Mouse (Mus musculus) heart, embryonic 11.5 days (tissue): ENCODE measurements around the gene Emc10. TPM values are rescaled to one million over a fixed set of nuclear protein-coding genes. Genes with fewer than 3 reads are reported as not detected.

Experiments
- ATAC-seq: fragments of 200-750 bp; cut with Nextera tagmentation; replicated peaks from 2 replicates; pipeline ENCODE4 v1.8.0; 2017; ENCODE audit warnings: moderate library complexity; ENCODE audit not compliant: insufficient number of reproducible peaks, low FRiP score, low TSS enrichment
- H3K27ac ChIP-seq: fragments of 300-500 bp; sonication (generic); 2 replicates; pipeline ENCODE4 v1.5.1; 2014; ENCODE audit warnings: mild to moderate bottlenecking, low read depth, low read length
- H3K27me3 ChIP-seq: fragments of 300-500 bp; sonication (generic); 2 replicates; pipeline ENCODE4 v1.6.1; 2014; ENCODE audit warnings: mild to moderate bottlenecking, low read length, mixed read lengths; ENCODE audit not compliant: control insufficient read depth, insufficient read depth
- H3K36me3 ChIP-seq: fragments of 300-500 bp; sonication (generic); 2 replicates; pipeline ENCODE4 v1.6.1; 2014; ENCODE audit warnings: mild to moderate bottlenecking, low read length, moderate library complexity, mixed read lengths; ENCODE audit not compliant: control insufficient read depth, insufficient read depth
- H3K4me1 ChIP-seq: fragments of 300-500 bp; sonication (generic); 2 replicates; pipeline ENCODE4 v1.6.1; 2014; ENCODE audit warnings: low read length; ENCODE audit not compliant: control insufficient read depth, insufficient read depth
- H3K4me2 ChIP-seq: fragments of 300-500 bp; sonication (generic); 2 replicates; pipeline ENCODE4 v1.6.1; 2014; ENCODE audit warnings: mild to moderate bottlenecking, moderate library complexity
- H3K4me3 ChIP-seq: fragments of 300-500 bp; sonication (generic); 2 replicates; pipeline ENCODE4 v1.5.1; 2014; ENCODE audit warnings: low read depth, low read length
- H3K9ac ChIP-seq: fragments of 300-500 bp; sonication (generic); 2 replicates; pipeline ENCODE4 v1.6.1; 2014; ENCODE audit warnings: mild to moderate bottlenecking, low read depth, low read length, moderate library complexity
- H3K9me3 ChIP-seq: fragments of 300-500 bp; sonication (generic); replicated peaks from 2 replicates; pipeline ENCODE4 v1.6.1; 2016; ENCODE audit warnings: low read length; ENCODE audit not compliant: control insufficient read depth
- WGBS: fragments of 180-500 bp; shearing (Covaris S2); extraction: QIAGEN DNeasy Blood & Tissue Kit; methylation state at CpG from one replicate; pipeline ENCODE4 v1.1.7; 2014; ENCODE audit not compliant: insufficient replicate concordance; 5-methylcytosine and 5-hydroxymethylcytosine counted together
- polyA plus RNA-seq: library from polyadenylated mRNA; unstranded; fragments of >200 nt; fragmentation: Nextera tagmentation; extraction: Ambion mirVana; gene quantifications from 2 replicates; pipeline ENCODE4 v1.2.1, GENCODE M21; 2014

Gene Emc10
- polyA plus RNA-seq, 1 experiment from 2014 or later = 75.1 TPM

DNA sequence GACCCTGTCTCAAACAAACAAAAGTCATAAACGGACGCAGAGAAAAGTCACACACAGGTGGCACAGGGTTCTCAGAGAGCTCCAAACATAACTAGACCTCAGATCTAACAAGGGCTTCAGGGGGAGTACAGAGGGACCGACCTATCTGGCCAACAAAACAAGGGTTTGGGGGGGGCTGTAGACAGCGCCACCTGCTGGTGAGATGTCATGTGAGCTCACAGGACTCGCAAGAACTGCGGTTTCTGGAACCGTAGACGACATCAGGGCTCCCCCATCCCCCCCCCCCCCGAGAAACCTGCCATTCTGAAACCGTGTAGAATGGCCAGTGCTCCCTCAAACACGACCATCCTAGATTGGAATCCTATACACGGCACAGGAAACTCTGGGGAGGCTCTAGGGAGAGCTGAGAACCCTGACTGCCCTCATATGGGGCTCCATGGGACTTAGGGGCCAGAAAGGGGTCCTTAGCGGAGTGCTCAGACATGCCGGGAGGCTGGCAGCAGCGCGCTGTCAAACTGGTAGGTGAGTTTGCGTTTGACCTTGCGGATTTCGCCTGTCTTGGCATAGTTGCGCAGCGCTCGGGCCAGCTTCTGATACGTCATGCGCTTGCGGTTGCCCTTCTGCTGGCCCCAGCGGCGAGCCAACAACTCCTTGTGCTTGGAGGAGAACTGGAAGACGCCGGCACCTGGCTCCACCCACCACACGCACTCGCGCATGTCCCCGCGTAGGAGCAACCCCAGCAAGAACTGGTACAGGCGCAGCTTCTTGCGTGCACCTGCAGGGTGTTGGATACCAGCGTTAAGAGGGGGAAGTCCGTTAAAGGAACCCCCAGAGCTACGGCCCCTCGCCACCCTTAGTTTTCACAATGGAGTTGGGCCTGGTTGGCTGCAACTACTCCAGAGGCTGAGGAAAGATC, 31.4 kb upstream of the Emc10 start:
- no peak for ATAC-seq
- peaks cover 5% of the 10 kb centered on the region for H3K4me1 ChIP-seq
- H3K36me3 ChIP-seq = peaks cover under 1% of the 10 kb centered on the region; the same call in 1 of the 2 replicates
- no peak overlapping the region for H3K27ac ChIP-seq
- no peaks in the 10 kb centered on the region for H3K9me3 ChIP-seq
- peak overlapping the region; percentile 47 for H3K4me3 ChIP-seq
- peak overlapping the region; percentile 62 for H3K9ac ChIP-seq
- H3K4me2 ChIP-seq = peak overlapping the region; percentile 90
- WGBS = 8% methylated on average over 40 of the region's 40 CpGs
- H3K27me3 ChIP-seq = peaks cover 53% of the 10 kb centered on the region

DNA sequence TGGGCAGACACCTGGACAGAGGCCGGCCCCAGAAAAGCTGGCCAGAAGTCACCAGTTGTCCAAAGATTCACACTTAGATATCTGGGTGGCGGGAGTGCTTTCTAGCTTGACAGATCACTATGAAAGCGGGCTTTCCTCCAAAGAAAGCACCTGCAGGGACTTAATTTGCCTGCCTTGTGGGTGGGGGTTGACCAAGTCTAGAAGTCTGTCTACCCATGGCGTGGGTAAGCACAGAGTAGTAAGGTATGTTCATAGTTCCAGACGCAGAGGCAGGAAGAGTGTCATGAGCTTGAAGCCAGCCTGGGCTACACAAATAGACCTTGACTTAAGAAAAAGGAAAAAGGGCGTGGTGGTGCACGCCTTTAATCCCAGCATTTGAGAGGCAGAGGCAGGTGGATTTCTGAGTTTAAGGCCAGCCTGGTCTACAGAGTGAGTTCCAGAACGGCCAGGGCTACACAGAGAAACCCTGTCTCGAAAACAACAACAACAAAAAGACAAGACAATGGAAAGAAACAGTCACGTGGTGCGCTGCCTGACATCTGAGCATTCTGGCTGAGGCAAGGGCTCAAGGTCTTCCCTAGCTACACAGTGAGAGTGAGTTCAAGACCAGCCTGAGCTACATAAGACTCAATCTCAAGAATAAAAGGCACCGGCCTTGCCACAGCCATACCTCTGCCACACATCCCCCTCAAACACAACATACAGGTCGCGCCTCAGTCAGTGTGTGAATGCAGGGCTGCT, 30.3 kb upstream of the Emc10 start:
- H3K9ac ChIP-seq = no peak overlapping the region
- no peak overlapping the region for H3K4me2 ChIP-seq
- WGBS = 83% methylated on average over 14 of the region's 14 CpGs
- peaks cover 5% of the 10 kb centered on the region for H3K4me1 ChIP-seq
- H3K4me3 ChIP-seq = no peak overlapping the region
- H3K36me3 ChIP-seq = no peaks in the 10 kb centered on the region
- no peak for ATAC-seq
- H3K27me3 ChIP-seq = peaks cover 65% of the 10 kb centered on the region
- no peak overlapping the region for H3K27ac ChIP-seq
- H3K9me3 ChIP-seq = no peaks in the 10 kb centered on the region

DNA sequence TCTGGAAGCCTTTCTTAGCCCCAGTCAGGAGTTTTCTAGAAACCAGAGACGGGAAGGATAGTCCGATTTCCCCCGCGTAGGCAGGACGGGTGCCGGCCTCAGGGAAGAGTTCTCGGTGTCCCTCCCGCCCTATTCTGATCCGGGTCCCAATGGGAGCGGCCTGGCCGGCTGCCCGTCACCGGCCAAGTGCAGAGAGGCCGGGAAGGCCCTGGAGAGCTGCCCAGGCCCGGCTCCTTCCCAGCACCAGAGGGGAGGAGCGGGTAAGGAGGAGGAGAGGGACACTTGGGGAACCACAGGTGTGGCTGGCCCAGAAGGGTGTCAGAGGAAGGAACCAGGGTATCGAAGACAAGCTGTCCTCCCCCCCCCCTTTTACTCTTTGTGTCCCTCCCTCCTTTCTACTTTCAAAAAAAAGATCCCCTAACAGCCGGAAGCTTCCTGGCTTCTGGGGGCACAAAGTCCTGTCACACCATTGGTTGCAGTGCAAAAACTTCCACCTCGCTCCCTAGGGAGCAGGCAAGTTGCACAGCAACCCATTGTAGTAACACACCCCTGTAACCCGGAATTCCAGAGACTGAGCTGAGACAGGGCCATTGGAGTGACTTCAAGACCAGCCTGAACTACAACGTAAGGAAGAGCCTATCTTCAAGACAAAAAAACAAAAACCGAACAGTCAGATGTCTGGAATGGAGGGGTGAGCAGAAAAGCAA, 28.9 kb upstream of the Emc10 start:
- Histone ChIP-seq H3K9me3 (no peaks in the 10 kb centered on the region), H3K9ac (no peak overlapping the region), H3K4me2 (peak overlapping the region; percentile 39), H3K4me3 (0 out of 2 replicates have a peak overlapping the region, but pooled peaks have one; percentile 1), H3K36me3 (no peaks in the 10 kb centered on the region), H3K4me1 (peaks cover 5% of the 10 kb centered on the region), H3K27me3 (peaks cover 75% of the 10 kb centered on the region), H3K27ac (no peak overlapping the region)
- 18% methylated on average over 19 of the region's 22 CpGs for WGBS
- no peak for ATAC-seq

DNA sequence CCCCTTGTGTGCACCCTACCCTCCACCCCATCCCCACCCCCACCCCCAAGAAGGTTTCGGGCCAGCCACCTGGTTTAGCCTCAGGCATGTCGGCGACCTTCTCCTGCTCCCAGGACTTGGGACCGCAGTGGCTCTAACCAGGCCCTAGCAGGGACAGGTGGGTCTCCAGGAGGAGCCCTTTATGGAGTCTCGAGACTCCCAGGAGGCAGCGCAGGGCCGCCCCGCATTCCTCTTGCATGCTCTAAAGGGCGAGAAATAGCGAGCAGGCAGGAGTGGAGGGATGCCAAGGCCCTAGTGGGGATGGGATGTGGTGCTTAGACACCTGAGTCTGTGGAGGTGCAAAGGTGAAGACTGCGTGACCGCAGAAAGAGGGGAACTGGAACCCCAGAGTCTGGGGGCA, 28.2 kb upstream of the Emc10 start, which contains the start of gene Mybpc2:
Gene Mybpc2 (minus strand): TSS at position 155 of the 400 bp plus-strand sequence.
- Histone ChIP-seq H3K27me3 (peaks cover 75% of the 10 kb centered on the region), H3K36me3 (no peaks in the 10 kb centered on the region), H3K27ac (no peak within 1 kb of the TSS), H3K9me3 (no peaks in the 10 kb centered on the region), H3K4me3 (0 out of 2 replicates have a peak within 1 kb of the TSS, but pooled peaks have one; percentile 1), H3K4me1 (peaks cover 5% of the 10 kb centered on the region), H3K9ac (no peak within 1 kb of the TSS), H3K4me2 (peak within 1 kb of the TSS; percentile 39)
- 19% methylated on average over 12 of the region's 12 CpGs for WGBS
- no peak for ATAC-seq

DNA sequence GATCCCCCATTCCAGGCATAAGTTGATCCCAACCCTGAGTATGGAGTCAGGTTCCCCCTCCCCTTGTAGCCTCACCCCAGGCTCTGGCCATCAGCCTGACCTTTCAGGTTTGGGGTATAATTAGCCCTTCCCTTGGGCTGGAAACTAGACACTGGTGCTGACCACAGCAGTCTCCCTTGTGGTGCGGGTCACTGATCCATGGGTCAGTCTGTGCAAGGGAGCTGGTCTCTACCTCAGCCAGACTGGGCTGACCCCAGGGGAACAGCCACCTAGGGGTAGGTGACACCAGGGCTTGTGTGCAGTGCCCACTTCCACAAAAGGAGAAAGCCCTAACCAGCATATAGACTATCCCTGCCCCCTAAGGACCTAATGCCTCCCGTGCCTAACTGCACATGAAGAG, 26.7 kb upstream of the Emc10 start:
- no peaks in the 10 kb centered on the region for H3K36me3 ChIP-seq
- no peak overlapping the region for H3K9ac ChIP-seq
- no peak overlapping the region for H3K4me3 ChIP-seq
- ATAC-seq = no peak
- WGBS = 54% methylated on average over 2 of the region's 2 CpGs
- H3K9me3 ChIP-seq = no peaks in the 10 kb centered on the region
- no peak overlapping the region for H3K4me2 ChIP-seq
- peaks cover 66% of the 10 kb centered on the region for H3K27me3 ChIP-seq
- H3K4me1 ChIP-seq = peaks cover 5% of the 10 kb centered on the region
- no peak overlapping the region for H3K27ac ChIP-seq

DNA sequence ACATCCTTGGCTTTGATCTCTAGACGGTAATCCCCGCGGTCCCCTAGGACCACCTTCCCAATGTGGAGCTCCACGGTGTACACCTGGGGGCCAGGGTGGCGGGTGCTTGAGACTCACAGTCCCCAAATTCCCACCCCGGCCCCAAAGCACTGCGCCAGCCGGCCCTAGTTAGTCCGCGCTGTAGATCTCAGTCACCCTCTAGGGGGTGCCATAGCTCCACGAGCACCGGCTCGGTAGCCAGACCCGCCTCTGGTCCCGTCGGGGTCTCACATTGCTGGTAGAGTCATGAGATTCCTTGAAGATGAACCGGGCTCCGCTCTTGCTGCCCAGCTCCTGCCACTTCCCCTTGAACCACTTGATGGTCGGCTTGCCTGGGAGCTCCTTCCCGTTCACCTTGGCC, 25.4 kb upstream of the Emc10 start:
- ATAC-seq = no peak
- Histone ChIP-seq H3K4me3 (no peak overlapping the region), H3K27ac (no peak overlapping the region), H3K9ac (no peak overlapping the region), H3K27me3 (peaks cover 64% of the 10 kb centered on the region), H3K4me2 (peak overlapping the region; percentile 31; the same call in 1 of the 2 replicates), H3K4me1 (no peaks in the 10 kb centered on the region; the same call in 1 of the 2 replicates), H3K9me3 (no peaks in the 10 kb centered on the region), H3K36me3 (no peaks in the 10 kb centered on the region)
- 1% methylated on average over 20 of the region's 20 CpGs for WGBS

DNA sequence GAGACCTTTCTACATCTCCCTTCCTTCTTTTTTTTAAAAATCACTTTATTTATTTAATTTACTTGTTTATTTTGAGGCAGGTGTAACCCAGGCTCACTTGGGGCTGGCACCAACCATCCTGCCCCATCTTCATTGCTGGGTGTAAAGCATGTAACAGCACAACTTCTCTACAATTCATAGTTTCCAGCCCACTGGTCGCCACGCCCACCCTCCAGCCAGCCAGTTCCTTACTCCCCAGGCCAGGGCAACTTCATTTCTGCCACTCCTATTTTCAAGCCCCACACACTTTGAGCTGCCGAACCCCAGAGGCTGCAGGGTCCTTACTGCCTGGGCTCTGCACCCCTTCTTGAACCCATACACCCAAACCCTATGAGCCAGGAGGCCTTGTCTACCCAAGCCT, 24.7 kb upstream of the Emc10 start:
- H3K4me2 ChIP-seq = no peak overlapping the region
- H3K4me1 ChIP-seq = no peaks in the 10 kb centered on the region; the same call in 1 of the 2 replicates
- H3K36me3 ChIP-seq = no peaks in the 10 kb centered on the region
- no peak overlapping the region for H3K9ac ChIP-seq
- no peak for ATAC-seq
- H3K27me3 ChIP-seq = peaks cover 57% of the 10 kb centered on the region
- H3K4me3 ChIP-seq = no peak overlapping the region
- no peaks in the 10 kb centered on the region for H3K9me3 ChIP-seq
- 77% methylated on average over 3 of the region's 3 CpGs for WGBS
- H3K27ac ChIP-seq = no peak overlapping the region

DNA sequence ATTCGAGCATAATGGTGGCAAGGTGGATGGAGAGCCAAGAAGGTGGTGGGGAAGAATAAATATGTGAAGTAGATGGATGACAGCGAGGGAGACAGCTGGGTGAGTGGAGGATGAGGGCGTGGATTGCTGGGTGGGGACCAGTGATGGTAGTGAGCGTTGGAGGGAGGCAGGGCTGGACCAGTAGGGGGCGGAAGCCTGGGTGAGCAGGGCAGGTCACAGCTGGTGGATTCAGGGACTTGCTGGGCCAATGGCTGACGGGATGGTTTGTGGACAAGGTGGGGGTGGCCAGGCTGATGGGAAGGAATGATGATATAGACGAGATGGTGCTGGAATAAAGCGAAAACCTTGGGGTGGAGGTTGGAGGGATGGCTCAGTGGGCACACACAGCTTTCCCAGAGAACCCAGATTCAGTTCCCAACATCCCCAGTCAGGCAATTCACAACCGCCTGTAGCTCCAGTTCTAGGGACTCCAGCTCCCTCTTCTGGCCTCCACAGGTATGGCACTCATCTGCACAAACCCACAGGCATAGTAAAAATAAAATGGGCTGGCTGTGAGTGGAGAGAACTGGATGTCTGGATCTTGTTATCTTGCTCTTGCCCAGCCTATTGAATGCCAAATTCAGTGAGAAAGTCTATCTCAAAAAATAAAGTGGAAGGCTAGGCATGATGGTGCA, 23.0 kb upstream of the Emc10 start:
- H3K4me1 ChIP-seq = no peaks in the 10 kb centered on the region
- no peak overlapping the region for H3K4me2 ChIP-seq
- H3K27me3 ChIP-seq = peaks cover 48% of the 10 kb centered on the region
- no peak overlapping the region for H3K9ac ChIP-seq
- H3K9me3 ChIP-seq = no peaks in the 10 kb centered on the region
- H3K4me3 ChIP-seq = no peak overlapping the region
- 63% methylated on average over 9 of the region's 9 CpGs for WGBS
- no peak for ATAC-seq
- no peaks in the 10 kb centered on the region for H3K36me3 ChIP-seq
- no peak overlapping the region for H3K27ac ChIP-seq
